Mouse (Mus musculus): ENCODE results near the gene Dennd1b. TPM values are rescaled to one million over a fixed set of nuclear protein-coding genes. Genes with fewer than 3 reads are reported as not detected.

The Dennd1b gene
- total RNA-seq, 1 experiment from 2014 or later: 27.8 TPM

- DNase-seq: no peak
These were observed 52.0 kb downstream of the Dennd1b start for GRCm38 (mm10) chr1:139015118-139015788.

DNA sequence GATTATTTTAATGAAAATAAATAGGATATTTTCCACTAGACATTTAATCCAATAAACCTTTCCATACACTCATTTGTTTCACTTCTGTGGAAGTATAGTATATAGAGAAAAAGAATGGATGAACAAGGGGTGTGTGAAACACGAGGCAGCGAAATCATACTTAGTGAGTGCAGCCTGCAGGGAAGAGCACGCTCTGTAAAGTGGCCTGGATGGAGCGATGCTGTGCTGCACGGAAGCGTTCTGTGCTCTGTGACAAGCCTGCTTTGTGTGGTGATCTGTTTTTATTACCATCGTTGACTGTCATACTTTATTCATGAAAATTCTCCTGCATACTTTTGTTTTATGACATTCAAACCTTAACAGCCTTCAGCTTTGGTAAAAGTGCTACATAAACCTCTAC is 58.1 kb downstream of the Dennd1b start:
- DNase-seq: no peak

- DNase-seq: no peak
These were observed 62.8 kb downstream of the Dennd1b start for GRCm38 (mm10) chr1:139025882-139026645.

DNA sequence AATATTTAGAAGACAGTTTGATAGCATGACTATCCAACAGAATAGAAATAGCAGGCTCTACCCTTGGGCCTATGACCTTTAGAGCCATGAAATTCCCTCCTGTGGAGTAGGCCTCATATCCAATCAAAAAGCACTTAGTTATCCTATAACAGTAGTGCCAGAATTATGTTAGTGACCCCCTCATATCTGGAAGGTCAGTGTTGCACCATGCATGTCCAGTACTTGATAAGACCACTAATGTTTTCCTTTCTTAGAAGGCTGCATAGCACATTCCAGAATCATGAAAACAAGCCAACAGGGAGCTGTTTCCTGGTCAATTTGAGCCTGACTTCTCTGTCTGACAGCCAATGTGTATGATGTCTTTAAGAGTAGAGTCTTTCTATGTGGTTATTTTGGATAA is 66.3 kb downstream of the Dennd1b start:
- DNase-seq: no peak

GRCm38 (mm10) chr1:139032411-139032810 is 69.2 kb downstream of the Dennd1b start:
- DNase-seq: no peak

DNA sequence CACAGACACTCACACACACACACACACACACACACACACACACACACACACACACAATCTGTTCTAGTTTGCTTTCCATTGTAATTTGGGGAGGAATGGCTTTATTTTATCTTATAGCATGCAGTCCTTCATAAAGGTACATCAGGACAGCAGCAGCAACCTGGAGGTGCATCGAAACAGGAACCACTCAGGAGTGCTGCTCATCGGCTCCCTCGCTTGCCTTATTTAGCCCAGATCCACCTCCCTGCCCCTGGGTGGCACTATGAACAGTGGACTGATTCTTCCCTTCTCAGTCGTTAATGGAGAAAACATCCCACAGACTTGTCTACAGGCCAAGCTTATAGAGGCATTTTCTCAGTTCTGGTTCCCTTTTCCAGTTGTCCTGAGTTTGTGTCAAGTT is 71.9 kb downstream of the Dennd1b start:
- DNase-seq: no peak

DNA sequence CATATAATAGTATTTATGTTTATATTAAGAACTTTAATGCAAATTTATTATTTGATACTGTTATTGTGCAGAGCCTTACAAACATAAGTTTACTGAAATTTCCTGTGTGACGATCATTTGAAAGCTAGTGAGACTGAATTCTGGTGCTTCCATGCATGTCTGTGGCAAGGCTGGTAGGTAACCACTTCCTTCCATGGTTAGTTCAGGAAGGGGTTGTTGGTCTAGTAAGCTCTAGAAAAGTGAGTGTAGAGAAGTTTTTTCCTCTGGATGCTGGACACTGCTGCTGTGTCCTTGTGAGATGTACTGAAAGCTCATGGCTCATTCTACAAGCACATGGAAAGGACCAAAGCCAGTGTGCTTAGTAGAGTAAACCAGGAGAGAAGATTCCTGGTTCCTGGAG is 73.1 kb downstream of the Dennd1b start:
- DNase-seq: no peak

GRCm38 (mm10) chr1:139036768-139037507 is 73.7 kb downstream of the Dennd1b start:
- no peak for DNase-seq

DNA sequence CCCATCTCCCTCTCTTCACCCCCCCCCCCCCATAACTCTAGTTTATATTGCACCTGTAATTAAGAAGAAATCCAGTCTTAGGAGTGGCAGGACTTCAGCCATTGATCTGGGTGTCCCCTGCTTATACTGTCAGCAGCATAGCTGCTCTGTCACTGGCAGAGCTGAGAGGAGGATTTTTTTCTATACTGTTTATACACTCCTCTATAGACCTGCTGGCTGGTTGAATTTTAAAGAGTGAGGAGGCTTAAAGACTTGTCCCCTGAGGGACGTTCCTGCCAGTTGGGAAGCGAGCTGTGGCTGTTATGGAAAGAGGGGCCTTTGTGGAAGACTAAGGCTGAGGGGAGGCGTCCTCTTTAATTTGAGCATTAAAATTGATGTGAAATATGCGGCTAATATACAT is 74.8 kb downstream of the Dennd1b start:
- no peak for DNase-seq

- DNase-seq: no peak
These were observed 75.4 kb downstream of the Dennd1b start for GRCm38 (mm10) chr1:139038620-139039019.

DNA sequence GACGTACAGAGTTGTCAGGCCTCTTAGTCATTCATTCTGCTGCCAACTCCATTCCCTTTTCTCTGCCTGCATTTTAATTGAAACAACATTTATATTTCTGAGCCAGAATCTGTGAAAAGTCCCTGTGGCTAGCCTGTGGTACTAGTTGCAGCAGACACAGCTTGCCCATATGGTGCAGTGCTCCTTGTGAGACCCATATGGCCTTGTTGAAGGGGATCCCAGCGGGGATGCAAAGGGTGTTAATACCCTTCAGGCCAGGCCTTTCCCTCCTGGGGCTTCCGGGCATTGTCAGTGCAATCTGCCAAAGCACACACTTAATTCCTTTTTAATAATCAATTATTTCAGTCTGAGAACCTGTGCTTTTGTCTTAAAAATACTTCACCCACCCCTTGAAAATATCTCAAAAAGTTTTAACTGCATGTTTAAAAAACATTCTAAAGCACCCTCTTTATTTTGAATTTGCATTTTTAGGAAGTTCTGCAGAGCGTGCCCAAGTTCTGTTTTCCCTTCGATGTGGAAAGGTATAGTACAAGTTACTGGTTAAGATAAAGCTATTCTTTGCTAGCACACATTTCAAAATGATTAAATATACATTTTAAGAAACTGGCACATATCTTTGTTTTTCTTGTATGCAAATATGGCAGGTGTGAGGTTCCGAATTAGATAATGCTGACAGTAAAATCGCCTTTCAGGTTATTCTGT is 76.4 kb downstream of the Dennd1b start:
- no peak for DNase-seq

DNA sequence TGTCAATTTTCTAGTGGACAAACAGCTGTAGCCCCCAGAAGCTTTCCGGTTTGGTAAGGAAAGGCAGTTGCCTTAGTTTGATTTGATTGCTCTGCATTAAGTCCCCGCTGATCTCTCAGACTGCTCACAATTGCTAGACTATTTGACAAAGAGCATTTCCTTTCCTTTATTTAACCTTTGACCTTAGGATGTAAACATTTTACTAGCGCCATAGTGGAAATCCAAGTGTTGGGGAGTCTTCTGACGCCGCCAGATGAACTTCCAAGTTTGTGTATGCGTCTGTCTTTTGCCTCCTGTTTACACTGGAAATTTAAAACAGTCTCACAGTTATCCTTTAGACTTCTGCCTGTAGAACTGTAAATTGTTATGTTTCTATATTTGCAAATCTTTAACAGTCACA is 85.8 kb downstream of the Dennd1b start:
- no peak for DNase-seq

GRCm38 (mm10) chr1:139049881-139050472 is 86.7 kb downstream of the Dennd1b start:
- DNase-seq: no peak

GRCm38 (mm10) chr1:139053003-139053402 is 89.8 kb downstream of the Dennd1b start:
- DNase-seq: no peak

GRCm38 (mm10) chr1:139060301-139060700 is 97.1 kb downstream of the Dennd1b start:
- no peak for DNase-seq

DNA sequence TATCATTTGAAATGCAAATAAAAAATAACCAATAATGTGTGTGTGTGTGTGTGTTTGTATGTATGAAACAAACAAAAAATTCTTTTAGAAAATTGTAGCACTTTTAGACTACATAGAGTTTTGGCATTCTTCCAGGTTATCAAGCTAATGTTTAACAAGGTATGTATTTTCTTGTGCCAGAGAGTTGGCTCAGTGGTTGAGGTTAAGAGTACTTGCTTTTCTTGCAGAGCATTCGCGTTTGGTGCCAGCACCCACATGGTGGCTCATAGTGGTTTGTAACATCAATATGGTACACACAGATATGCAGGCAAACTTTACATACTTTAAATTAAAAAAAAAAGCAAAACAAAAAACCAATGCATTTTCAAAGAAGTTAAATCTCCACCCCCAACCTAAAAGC is 101.5 kb downstream of the Dennd1b start:
- DNase-seq: no peak

DNA sequence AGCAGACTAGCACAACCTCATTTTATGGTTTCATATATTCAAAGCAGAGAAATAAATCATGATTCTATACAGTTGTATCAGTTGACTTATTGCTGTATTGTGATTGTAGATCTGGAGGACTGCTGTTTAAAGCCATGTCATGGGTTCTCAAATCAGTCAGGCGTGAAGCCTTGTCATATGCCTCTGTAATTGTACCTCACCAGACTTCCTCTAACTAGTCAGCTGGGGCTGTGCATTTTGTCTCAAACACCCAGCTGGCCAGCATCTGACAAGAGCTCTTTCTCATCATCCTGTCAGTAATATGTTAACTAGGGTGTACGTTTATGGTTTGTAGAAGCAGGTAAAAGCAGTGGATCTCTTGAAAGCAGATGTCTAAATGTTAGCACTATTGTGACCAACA is 104.0 kb downstream of the Dennd1b start:
- no peak for DNase-seq

GRCm38 (mm10) chr1:139071015-139071414 is 107.8 kb downstream of the Dennd1b start:
- DNase-seq: no peak

DNA sequence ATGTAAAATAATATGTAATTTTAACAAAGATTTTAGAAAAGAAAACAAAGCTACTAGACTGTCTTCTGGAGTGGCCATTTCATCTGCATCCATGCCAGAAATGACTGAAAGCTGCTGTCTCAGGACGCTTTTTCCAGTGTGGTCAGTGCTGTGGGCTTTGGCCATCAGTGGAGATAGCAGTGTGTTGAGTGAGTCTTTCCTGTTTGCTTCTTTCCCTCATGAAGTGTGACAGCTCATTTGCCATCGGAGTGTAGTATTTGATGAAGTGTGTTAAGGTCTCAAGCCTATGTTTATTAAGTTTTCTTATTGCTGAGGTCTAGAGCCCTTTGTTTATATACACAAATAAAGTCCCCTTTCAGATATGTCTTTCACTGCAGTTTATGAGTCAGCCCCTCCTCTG is 112.4 kb downstream of the Dennd1b start:
- DNase-seq: no peak

DNA sequence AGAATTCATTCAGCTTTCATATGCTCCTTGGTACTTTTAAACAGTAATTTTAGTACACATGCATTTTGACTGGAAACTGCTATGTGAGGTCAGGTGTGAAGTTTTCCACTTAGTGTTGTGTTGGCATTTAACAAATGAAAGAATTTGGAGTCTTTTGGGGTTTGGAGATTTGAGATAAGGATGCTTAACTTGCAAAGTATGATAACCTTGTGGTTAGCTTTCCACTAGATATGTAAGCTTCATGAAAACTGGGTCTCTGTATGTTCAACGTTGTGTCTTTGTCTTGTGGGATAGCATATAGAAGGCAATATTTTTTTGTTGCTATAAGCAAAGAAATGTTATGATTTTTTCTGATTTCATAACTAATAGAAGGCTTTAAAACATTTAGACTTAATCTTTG is 114.8 kb downstream of the Dennd1b start:
- DNase-seq: no peak

- DNase-seq: no peak
These were observed 115.8 kb downstream of the Dennd1b start for GRCm38 (mm10) chr1:139079000-139079399.

DNA sequence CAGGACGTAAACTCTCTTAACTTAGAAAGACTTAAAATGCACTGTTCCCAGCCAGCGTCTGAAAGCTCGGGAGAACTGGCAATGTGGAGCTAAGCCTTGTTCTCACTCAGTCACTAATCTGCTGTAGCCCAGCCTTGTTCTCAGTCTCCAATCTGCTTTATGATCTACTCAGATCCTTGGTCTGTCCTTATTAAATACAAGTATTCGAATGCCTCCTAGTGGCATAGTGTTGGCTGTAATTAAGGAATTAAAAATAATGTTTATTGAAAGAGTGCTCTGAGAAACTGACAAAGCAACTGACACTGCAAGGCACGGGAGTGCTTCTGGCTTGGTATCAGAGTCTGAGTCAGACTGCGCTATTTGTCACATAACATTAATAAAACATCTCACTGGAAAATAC is 116.3 kb downstream of the Dennd1b start:
- DNase-seq: no peak

Measured in adrenal gland, postnatal 25 days (tissue).